Mouse (Mus musculus) hindbrain, postnatal 0 days (tissue): ENCODE measurements around the gene F11r. TPM values are rescaled to one million over a fixed set of nuclear protein-coding genes. Genes with fewer than 3 reads are reported as not detected.

Experiments
- ATAC-seq: fragments of 200-750 bp; cut with Nextera tagmentation; 2 replicates; pipeline ENCODE4 v1.8.0; 2017; ENCODE audit warnings: mild to moderate bottlenecking, moderate TSS enrichment, moderate library complexity
- DNase-seq: peaks from one replicate; pipeline ENCODE4 v3.0.0-alpha.2; 2015; ENCODE audit warnings: low spot score
- H3K27ac ChIP-seq: fragments of 300-500 bp; sonication (generic); 2 replicates; pipeline ENCODE4 v1.5.1; 2014; ENCODE audit warnings: mild to moderate bottlenecking
- H3K27me3 ChIP-seq: fragments of 300-500 bp; sonication (generic); 2 replicates; pipeline ENCODE4 v1.6.1; 2014; ENCODE audit warnings: low read length, mixed read lengths; ENCODE audit not compliant: insufficient read depth
- H3K36me3 ChIP-seq: fragments of 300-500 bp; sonication (generic); 2 replicates; pipeline ENCODE4 v1.6.1; 2014; ENCODE audit warnings: low read length, mixed read lengths; ENCODE audit not compliant: insufficient read depth
- H3K4me1 ChIP-seq: fragments of 300-500 bp; sonication (generic); 2 replicates; pipeline ENCODE4 v1.6.1; 2014; ENCODE audit warnings: antibody characterized with exemption, low read length, mixed read lengths; ENCODE audit not compliant: insufficient read depth
- H3K4me2 ChIP-seq: fragments of 300-500 bp; sonication (generic); 2 replicates; pipeline ENCODE4 v1.6.1; 2014; ENCODE audit warnings: low read depth, mild to moderate bottlenecking, low read length, moderate library complexity, mixed read lengths
- H3K4me3 ChIP-seq: fragments of 300-500 bp; sonication (generic); 2 replicates; pipeline ENCODE4 v1.5.1; 2014; ENCODE audit warnings: low read length
- H3K9ac ChIP-seq: fragments of 300-500 bp; sonication (generic); replicated peaks from 2 replicates; pipeline ENCODE4 v1.6.1; 2014; ENCODE audit warnings: mild to moderate bottlenecking, low read length, moderate library complexity, mixed read lengths
- H3K9me3 ChIP-seq: fragments of 300-500 bp; sonication (generic); 2 replicates; pipeline ENCODE4 v1.6.1; 2016; ENCODE audit warnings: low read length, mixed read lengths
- CTCF ChIP-seq: IDR thresholded peaks from 2 replicates; pipeline ENCODE4 v1.5.1; 2016; ENCODE audit warnings: antibody characterized with exemption, control low read depth, low read depth
- WGBS: fragments of 180-500 bp; shearing (Covaris S2); extraction: QIAGEN DNeasy Blood & Tissue Kit; methylation state at CpG from one replicate; pipeline ENCODE4 v1.1.7; 2014; 5-methylcytosine and 5-hydroxymethylcytosine counted together
- polyA plus RNA-seq: library from polyadenylated mRNA; unstranded; fragments of >200 nt; fragmentation: Nextera tagmentation; extraction: Ambion mirVana; gene quantifications from 2 replicates; pipeline ENCODE4 v1.2.1, GENCODE M21; 2015
- total RNA-seq: library from RNA; depleted of rRNA; stranded (reverse); fragments of >200 nt; gene quantifications from 2 replicates; pipeline ENCODE4 v1.2.3, GENCODE M21; 2014

Gene F11r
- total and polyA plus RNA-seq, 2 experiments from 2014 or later, result 8.2 to 14.2 TPM

GRCm38 (mm10) chr1:171473920-171474640 is 36.7 kb downstream of the F11r start:
- no peak overlapping the region for H3K9ac ChIP-seq
- DNase-seq (no peak), ATAC-seq (no peak)
- no peak overlapping the region for H3K4me3 ChIP-seq
- TF ChIP-seq CTCF, result no peak
- no peaks in the 10 kb centered on the region for H3K36me3 ChIP-seq
- H3K27me3 ChIP-seq, result no peaks in the 10 kb centered on the region
- no peak overlapping the region for H3K27ac ChIP-seq
- H3K9me3 ChIP-seq, result no peaks in the 10 kb centered on the region
- 72% methylated on average over 9 of the region's 9 CpGs for WGBS
- no peaks in the 10 kb centered on the region for H3K4me1 ChIP-seq
- H3K4me2 ChIP-seq, result no peak overlapping the region

GRCm38 (mm10) chr1:171477123-171477522 is 39.8 kb downstream of the F11r start:
- WGBS, result 72% methylated on average over 8 of the region's 8 CpGs
- ATAC-seq, result no peak
- no peak overlapping the region for H3K4me2 ChIP-seq
- DNase-seq, result no peak
- H3K27ac ChIP-seq, result no peak overlapping the region
- no peak overlapping the region for H3K4me3 ChIP-seq
- no peaks in the 10 kb centered on the region for H3K9me3 ChIP-seq
- H3K27me3 ChIP-seq, result no peaks in the 10 kb centered on the region
- no peak overlapping the region for H3K9ac ChIP-seq
- H3K4me1 ChIP-seq, result no peaks in the 10 kb centered on the region
- TF ChIP-seq CTCF, result no peak
- no peaks in the 10 kb centered on the region for H3K36me3 ChIP-seq

- H3K9me3 ChIP-seq, result peaks cover 2% of the 10 kb centered on the region
- peak overlapping the region; percentile 18 for H3K4me3 ChIP-seq
- H3K36me3 ChIP-seq, result no peaks in the 10 kb centered on the region
- no peak for TF ChIP-seq CTCF
- H3K9ac ChIP-seq, result 0 out of 2 replicates have a peak overlapping the region, but pooled peaks have one; percentile 21
- no peaks in the 10 kb centered on the region for H3K4me1 ChIP-seq
- no peak overlapping the region; the same call in 1 of the 2 replicates for H3K27ac ChIP-seq
- ATAC-seq (0 out of 2 replicates have a peak, but pooled peaks have one; percentile 49), DNase-seq (peak; percentile 27)
- H3K27me3 ChIP-seq, result no peaks in the 10 kb centered on the region
- 64% methylated on average over 27 of the region's 27 CpGs for WGBS
- peak overlapping the region; percentile 44; the same call in 1 of the 2 replicates for H3K4me2 ChIP-seq
These were observed 40.6 kb downstream of the F11r start for GRCm38 (mm10) chr1:171477758-171478545.

- no peak overlapping the region for H3K27ac ChIP-seq
- no peak overlapping the region for H3K4me2 ChIP-seq
- no peaks in the 10 kb centered on the region for H3K27me3 ChIP-seq
- H3K4me3 ChIP-seq, result no peak overlapping the region
- no peaks in the 10 kb centered on the region for H3K4me1 ChIP-seq
- peak; percentile 80 for TF ChIP-seq CTCF
- ATAC-seq (peak; percentile 80), DNase-seq (peak; percentile 71)
- H3K9me3 ChIP-seq, result peaks cover 4% of the 10 kb centered on the region
- 43% methylated on average over 2 of the region's 2 CpGs for WGBS
- H3K9ac ChIP-seq, result no peak overlapping the region
- H3K36me3 ChIP-seq, result no peaks in the 10 kb centered on the region
These were observed 41.6 kb downstream of the F11r start for GRCm38 (mm10) chr1:171478968-171479367.

GRCm38 (mm10) chr1:171494241-171494640 is 56.9 kb downstream of the F11r start:
- H3K9ac ChIP-seq, result no peak overlapping the region
- H3K27ac ChIP-seq, result no peak overlapping the region
- H3K4me3 ChIP-seq, result no peak overlapping the region
- H3K9me3 ChIP-seq, result no peaks in the 10 kb centered on the region
- DNase-seq (no peak), ATAC-seq (no peak)
- no peaks in the 10 kb centered on the region for H3K27me3 ChIP-seq
- 88% methylated on average over 13 of the region's 13 CpGs for WGBS
- H3K4me2 ChIP-seq, result no peak overlapping the region
- no peaks in the 10 kb centered on the region for H3K36me3 ChIP-seq
- TF ChIP-seq CTCF, result no peak
- no peaks in the 10 kb centered on the region for H3K4me1 ChIP-seq

GRCm38 (mm10) chr1:171495371-171495770 is 58.0 kb downstream of the F11r start:
- Histone ChIP-seq H3K4me1 (no peaks in the 10 kb centered on the region), H3K4me3 (no peak overlapping the region), H3K4me2 (no peak overlapping the region), H3K27ac (no peak overlapping the region), H3K9me3 (no peaks in the 10 kb centered on the region), H3K27me3 (no peaks in the 10 kb centered on the region), H3K9ac (no peak overlapping the region), H3K36me3 (no peaks in the 10 kb centered on the region)
- no peak for DNase-seq
- no peak for TF ChIP-seq CTCF
- no peak for ATAC-seq
- 92% methylated on average over 6 of the region's 6 CpGs for WGBS
